Mouse (Mus musculus): ENCODE measurements at regions not wholly inside any gene's neighbourhood (a gene's known extent, or its start where the extent isn't known, plus 50 kb on each side); places are given as distances from the start of the nearest gene placed in this dataset.

DNA sequence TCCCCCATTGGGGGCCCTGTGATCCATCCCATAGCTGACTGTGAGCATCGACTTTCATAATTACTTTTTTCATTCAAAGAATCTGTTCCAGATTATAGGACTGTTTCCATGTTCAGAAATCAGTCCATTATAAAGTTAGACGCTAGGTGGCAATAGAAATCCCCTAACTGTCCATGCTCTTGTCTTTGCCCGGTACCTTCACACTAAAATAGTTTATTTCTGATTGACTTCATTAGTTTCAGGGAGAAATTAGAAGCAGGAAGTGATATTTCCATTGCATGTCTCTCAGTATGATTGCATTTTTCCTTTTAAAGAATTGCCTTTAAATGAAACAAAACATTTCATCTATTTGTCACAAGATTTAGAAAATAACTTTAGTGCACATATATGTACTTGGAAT is 131.7 kb downstream of the Fbxo8 start:
- H3K4me3 ChIP-seq (replicated peaks; ENCODE audit: extremely low read depth, low read depth, low read length), result no peak overlapping the region
- no peak for DNase-seq
- no peak for TF ChIP-seq POLR2A (IDR thresholded peaks at IDR 0.05; ENCODE audit: borderline replicate concordance, extremely low read depth, low read depth, low read length)
- no peak for TF ChIP-seq CTCF (IDR thresholded peaks at IDR 0.05; ENCODE audit: insufficient read depth, low read length)
- WGBS, result 14% methylated on average over 3 of the region's 3 CpGs
- H3K4me1 ChIP-seq (ENCODE audit: control insufficient read depth, insufficient read depth, low read length), result no peaks in the 10 kb centered on the region

- TF ChIP-seq CTCF (IDR thresholded peaks at IDR 0.05; ENCODE audit: insufficient read depth, low read length), result no peak
- no peak for TF ChIP-seq POLR2A (IDR thresholded peaks at IDR 0.05; ENCODE audit: borderline replicate concordance, extremely low read depth, low read depth, low read length)
- Histone ChIP-seq H3K4me1 (ENCODE audit: control insufficient read depth, insufficient read depth, low read length) (no peaks in the 10 kb centered on the region), H3K4me3 (replicated peaks; ENCODE audit: extremely low read depth, low read depth, low read length) (no peak overlapping the region)
- 57% methylated on average over 7 of the region's 7 CpGs for WGBS
- DNase-seq, result no peak
These were observed 133.5 kb downstream of the Fbxo8 start for GRCm38 (mm10) chr8:56684352-56684751.

GRCm38 (mm10) chr8:56695436-56695835 is 144.5 kb downstream of the Fbxo8 start:
- no peak for TF ChIP-seq POLR2A (IDR thresholded peaks at IDR 0.05; ENCODE audit: borderline replicate concordance, extremely low read depth, low read depth, low read length)
- no peak for TF ChIP-seq CTCF (IDR thresholded peaks at IDR 0.05; ENCODE audit: insufficient read depth, low read length)
- 79% methylated on average over 1 of the region's 1 CpGs for WGBS

DNA sequence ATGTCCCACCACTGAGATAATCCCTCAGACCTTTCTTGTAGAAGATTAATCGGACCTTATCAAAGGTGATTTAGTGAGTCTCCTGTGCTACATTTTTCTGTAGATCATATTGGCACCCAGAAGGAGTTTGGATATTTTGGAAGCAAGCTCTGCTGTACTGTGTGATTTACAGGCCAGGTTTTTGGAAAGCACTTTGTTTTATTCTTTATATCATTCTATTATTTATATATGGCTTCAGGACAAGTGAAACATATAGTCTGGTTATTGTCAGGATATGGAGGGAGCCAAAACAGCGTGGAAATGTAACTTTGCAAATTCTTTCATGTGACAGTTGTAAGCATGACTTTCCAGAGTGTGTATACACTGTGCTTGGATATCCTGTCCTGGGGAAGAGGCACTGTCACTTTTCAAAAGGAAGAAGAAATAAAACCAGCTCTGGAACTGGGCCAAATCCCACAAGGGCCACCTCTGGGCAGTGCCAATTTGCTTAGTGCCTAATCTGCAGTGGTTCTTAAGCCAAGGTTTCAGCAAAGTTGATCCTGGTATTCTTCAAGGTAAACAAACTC is 149.8 kb downstream of the Fbxo8 start:
- no peak overlapping the region for H3K4me3 ChIP-seq (replicated peaks; ENCODE audit: extremely low read depth, low read depth, low read length)
- no peak for TF ChIP-seq POLR2A (IDR thresholded peaks at IDR 0.05; ENCODE audit: borderline replicate concordance, extremely low read depth, low read depth, low read length)
- TF ChIP-seq CTCF (IDR thresholded peaks at IDR 0.05; ENCODE audit: insufficient read depth, low read length), result no peak
- no peaks in the 10 kb centered on the region for H3K4me1 ChIP-seq (ENCODE audit: control insufficient read depth, insufficient read depth, low read length)
- WGBS, result 60% methylated on average over 2 of the region's 2 CpGs
- DNase-seq, result no peak

More at GRCm38 (mm10) chr8:56695436-56695835, 144.5 kb downstream of the Fbxo8 start:
- Histone ChIP-seq H3K4me1 (ENCODE audit: control insufficient read depth, insufficient read depth, low read length) (no peaks in the 10 kb centered on the region), H3K4me3 (replicated peaks; ENCODE audit: extremely low read depth, low read depth, low read length) (no peak overlapping the region)
- DNase-seq, result no peak

DNA sequence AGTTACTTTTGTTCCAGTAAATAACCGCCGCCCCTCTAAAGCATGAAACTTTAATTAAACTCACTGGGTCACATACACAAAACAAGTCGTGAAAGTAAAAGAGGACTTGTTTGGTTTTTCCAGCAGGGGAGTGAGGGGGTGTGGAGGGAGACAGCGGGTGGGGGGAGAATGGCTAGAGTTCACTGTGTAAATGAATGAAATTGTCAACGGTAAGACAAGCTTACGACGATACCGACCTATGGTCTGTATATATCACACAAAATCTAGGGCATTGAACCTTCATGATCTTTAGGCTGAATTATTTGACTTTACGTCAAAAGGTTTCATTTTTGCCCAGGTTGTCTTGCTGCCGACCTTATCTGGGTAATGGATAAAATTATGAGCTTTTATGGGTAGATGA is 155.5 kb downstream of the Fbxo8 start:
- Histone ChIP-seq H3K4me3 (replicated peaks; ENCODE audit: extremely low read depth, low read depth, low read length) (no peak overlapping the region), H3K4me1 (ENCODE audit: control insufficient read depth, insufficient read depth, low read length) (no peaks in the 10 kb centered on the region)
- WGBS, result 37% methylated on average over 10 of the region's 10 CpGs
- DNase-seq, result no peak
- TF ChIP-seq CTCF (IDR thresholded peaks at IDR 0.05; ENCODE audit: insufficient read depth, low read length), result no peak
- no peak for TF ChIP-seq POLR2A (IDR thresholded peaks at IDR 0.05; ENCODE audit: borderline replicate concordance, extremely low read depth, low read depth, low read length)

GRCm38 (mm10) chr8:56706941-56707706 is 156.2 kb downstream of the Fbxo8 start:
- no peak for DNase-seq
- no peaks in the 10 kb centered on the region for H3K4me1 ChIP-seq (ENCODE audit: control insufficient read depth, insufficient read depth, low read length)
- 32% methylated on average over 14 of the region's 14 CpGs for WGBS
- TF ChIP-seq CTCF (IDR thresholded peaks at IDR 0.05; ENCODE audit: insufficient read depth, low read length), result no peak
- TF ChIP-seq POLR2A (IDR thresholded peaks at IDR 0.05; ENCODE audit: borderline replicate concordance, extremely low read depth, low read depth, low read length), result no peak
- H3K4me3 ChIP-seq (replicated peaks; ENCODE audit: extremely low read depth, low read depth, low read length), result no peak overlapping the region

DNA sequence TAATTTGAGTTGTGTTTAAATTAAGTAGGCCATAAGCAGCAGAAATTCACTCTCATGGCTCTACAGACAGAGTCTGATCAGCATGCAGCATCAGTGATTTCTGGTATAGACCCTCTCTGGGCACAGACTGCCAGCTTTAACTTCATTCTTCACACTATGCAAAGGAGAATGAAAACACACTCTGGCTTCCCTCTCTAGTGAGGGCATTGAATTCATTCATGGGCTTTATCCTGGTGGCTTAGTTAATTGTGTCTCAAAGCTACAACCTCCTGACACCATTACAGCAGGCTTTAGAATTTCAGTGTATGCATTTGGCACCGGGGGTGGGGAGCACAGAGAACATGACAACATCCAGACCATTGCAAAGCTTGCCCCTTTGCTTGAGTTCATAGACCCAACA is 169.1 kb downstream of the Fbxo8 start:
- 63% methylated on average over 1 of the region's 1 CpGs for WGBS

GRCm38 (mm10) chr8:56722473-56723236 is 171.8 kb downstream of the Fbxo8 start:
- Histone ChIP-seq H3K4me1 (ENCODE audit: control insufficient read depth, insufficient read depth, low read length) (no peaks in the 10 kb centered on the region), H3K4me3 (replicated peaks; ENCODE audit: extremely low read depth, low read depth, low read length) (no peak overlapping the region)
- TF ChIP-seq POLR2A (IDR thresholded peaks at IDR 0.05; ENCODE audit: borderline replicate concordance, extremely low read depth, low read depth, low read length) (no peak), CTCF (IDR thresholded peaks at IDR 0.05; ENCODE audit: insufficient read depth, low read length) (no peak)
- no peak for DNase-seq
- 24% methylated on average over 2 of the region's 2 CpGs for WGBS

More for the DNA sequence above, 169.1 kb downstream of the Fbxo8 start:
- Histone ChIP-seq H3K4me1 (ENCODE audit: control insufficient read depth, insufficient read depth, low read length) (no peaks in the 10 kb centered on the region), H3K4me3 (replicated peaks; ENCODE audit: extremely low read depth, low read depth, low read length) (no peak overlapping the region)
- no peak for TF ChIP-seq POLR2A (IDR thresholded peaks at IDR 0.05; ENCODE audit: borderline replicate concordance, extremely low read depth, low read depth, low read length)
- no peak for TF ChIP-seq CTCF (IDR thresholded peaks at IDR 0.05; ENCODE audit: insufficient read depth, low read length)
- no peak for DNase-seq

GRCm38 (mm10) chr8:56724607-56725006 is 173.7 kb downstream of the Fbxo8 start:
- H3K4me1 ChIP-seq (ENCODE audit: control insufficient read depth, insufficient read depth, low read length), result no peaks in the 10 kb centered on the region

More at GRCm38 (mm10) chr8:56724607-56725006, 173.7 kb downstream of the Fbxo8 start:
- no peak overlapping the region for H3K4me3 ChIP-seq (replicated peaks; ENCODE audit: extremely low read depth, low read depth, low read length)
- TF ChIP-seq CTCF (IDR thresholded peaks at IDR 0.05; ENCODE audit: insufficient read depth, low read length), result no peak
- TF ChIP-seq POLR2A (IDR thresholded peaks at IDR 0.05; ENCODE audit: borderline replicate concordance, extremely low read depth, low read depth, low read length), result no peak
- no peak for DNase-seq
- 55% methylated on average over 2 of the region's 2 CpGs for WGBS
